Mouse (Mus musculus): ENCODE measurements around the gene Pik3cd.

GRCm38 (mm10) chr4:149691368-149691767 lies 11.0 kb downstream of the Pik3cd start:
- TF ChIP-seq GATA1 (IDR thresholded peaks at IDR 0.05; ENCODE audit: low read length), result no peak
- TF ChIP-seq TAL1 (IDR thresholded peaks at IDR 0.05; ENCODE audit: low read length), result no peak

Data from erythroblast, embryonic 14.5 days (primary cell).